Comparison of ENCODE assay signal across 16 mouse cellular contexts in genomic region chr3:69046509-69046908, GRCm38 (mm10). TPM values are rescaled to one million over a fixed set of nuclear protein-coding genes. Genes with fewer than 3 reads are reported as not detected.
DNase-seq lines count a peak whose midpoint lies in the region; ATAC-seq and TF ChIP-seq lines count a peak whose summit lies in the region.
"Had no signal": no experiment of that assay in that cellular context is flagged by ENCODE, and none has a peak within 500 bp of the region (broad histone marks: within the 10 kb centered on the region; RNA-seq: fewer than 3 reads in every experiment).

No protein-coding gene starts in this region.

- peaks cover 17% of the 10 kb centered on the region for H3K36me3 ChIP-seq in midbrain, embryonic 10.5 days
- H3K36me3 ChIP-seq in midbrain, postnatal 0 days (ENCODE audit: insufficient read depth, low read length) = no peaks in the 10 kb centered on the region
- peaks cover 11% of the 10 kb centered on the region for H3K36me3 ChIP-seq in liver, embryonic 15.5 days (replicated peaks)
- H3K36me3 ChIP-seq in kidney, embryonic 14.5 days (ENCODE audit: control insufficient read depth, insufficient read depth, low read length) = peaks cover 3% of the 10 kb centered on the region; the same call in 1 of the 2 replicates
- H3K36me3 ChIP-seq: intestine, embryonic 15.5 days had no signal

- no peaks in the 10 kb centered on the region for H3K9me3 ChIP-seq in midbrain, embryonic 10.5 days (replicated peaks)
- no peaks in the 10 kb centered on the region for H3K9me3 ChIP-seq in midbrain, postnatal 0 days (ENCODE audit: low read length)
- H3K9me3 ChIP-seq in liver, embryonic 15.5 days (replicated peaks) = no peaks in the 10 kb centered on the region
- H3K9me3 ChIP-seq in kidney, embryonic 14.5 days (ENCODE audit: control insufficient read depth, low read length) = no peaks in the 10 kb centered on the region
- H3K9me3 ChIP-seq: forebrain, embryonic 12.5 days; intestine, embryonic 15.5 days had no signal

- TF ChIP-seq CTCF in midbrain, postnatal 0 days (IDR thresholded peaks at IDR 0.05) = no peak

- H3K9ac ChIP-seq in midbrain, postnatal 0 days (replicated peaks; ENCODE audit: low read length, poor library complexity, severe bottlenecking) = no peak overlapping the region
- peak overlapping the region; percentile 97; the same call in 1 of the 2 replicates for H3K9ac ChIP-seq in liver, embryonic 15.5 days
- H3K9ac ChIP-seq in kidney, embryonic 14.5 days (ENCODE audit: low read depth, low read length) = no peak overlapping the region

- peak overlapping the region; percentile 100; the same call in 1 of the 2 replicates for H3K27ac ChIP-seq in midbrain, embryonic 10.5 days (replicated peaks)
- H3K27ac ChIP-seq in midbrain, postnatal 0 days (ENCODE audit: low read depth, low read length) = no peak overlapping the region
- peak overlapping the region; percentile 98 for H3K27ac ChIP-seq in liver, embryonic 15.5 days (replicated peaks)
- no peak overlapping the region for H3K27ac ChIP-seq in kidney, embryonic 14.5 days (ENCODE audit: low read depth, low read length)
- H3K27ac ChIP-seq: forebrain, embryonic 12.5 days; heart, adult 2 months; intestine, embryonic 15.5 days had no signal

- DNase-seq in embryo, embryonic 10 days (ENCODE audit: low spot score) = peak; percentile 23
- DNase-seq in embryo, embryonic 10.5 days (ENCODE audit: low spot score) = no peak
- no peak for DNase-seq in midbrain, embryonic 10.5 days (ENCODE audit: low spot score)
- no peak for DNase-seq in midbrain, postnatal 0 days (ENCODE audit: low spot score)
- DNase-seq in right cerebral cortex, adult 18-20 months = no peak
- no peak for DNase-seq in frontal cortex, adult 2 months (ENCODE audit: extremely low spot score in 1 of 2, low spot score in 1 of 2)
- DNase-seq: adrenal gland, postnatal 14 days; cerebellum, postnatal 14 days; heart, adult 2 months; kidney, postnatal 36 days; thymus, adult 2 months had no signal

- H3K4me2 ChIP-seq in midbrain, postnatal 0 days (ENCODE audit: low read depth, low read length, poor library complexity, severe bottlenecking) = no peak overlapping the region
- H3K4me2 ChIP-seq in liver, embryonic 15.5 days = peak overlapping the region; percentile 82
- H3K4me2 ChIP-seq in kidney, embryonic 14.5 days (replicated peaks; ENCODE audit: low read depth, low read length) = no peak overlapping the region

- 69% methylated on average over 4 of the region's 4 CpGs for WGBS in midbrain, embryonic 10.5 days
- WGBS in midbrain, postnatal 0 days = 82% methylated on average over 4 of the region's 4 CpGs
- WGBS in liver, embryonic 15.5 days (ENCODE audit: insufficient replicate concordance) = 22% methylated on average over 4 of the region's 4 CpGs
- WGBS in kidney, embryonic 14.5 days = 69% methylated on average over 4 of the region's 4 CpGs

- no peak overlapping the region for H3K4me3 ChIP-seq in midbrain, embryonic 10.5 days
- no peak overlapping the region for H3K4me3 ChIP-seq in midbrain, postnatal 0 days (ENCODE audit: low read depth, low read length)
- H3K4me3 ChIP-seq in liver, embryonic 15.5 days (replicated peaks) = peak overlapping the region; percentile 96
- no peak overlapping the region for H3K4me3 ChIP-seq in kidney, embryonic 14.5 days (ENCODE audit: low read length)
- H3K4me3 ChIP-seq: heart, adult 2 months; left cerebral cortex, adult 2 months had no signal

- no peak for ATAC-seq in midbrain, postnatal 0 days (ENCODE audit: low FRiP score)
- no peak for ATAC-seq in liver, embryonic 15.5 days (ENCODE audit: insufficient read depth)
- ATAC-seq in kidney, embryonic 14.5 days (ENCODE audit: low FRiP score, low TSS enrichment) = no peak
- ATAC-seq: intestine, embryonic 15.5 days had no signal

- H3K4me1 ChIP-seq in midbrain, embryonic 10.5 days = peaks cover 33% of the 10 kb centered on the region
- 0 out of 2 replicates have a peak, but pooled peaks cover 4% of the 10 kb centered on the region for H3K4me1 ChIP-seq in midbrain, postnatal 0 days (ENCODE audit: insufficient read depth, low read length)
- H3K4me1 ChIP-seq in liver, embryonic 15.5 days (replicated peaks) = peaks cover 35% of the 10 kb centered on the region
- peaks cover 6% of the 10 kb centered on the region; the same call in 1 of the 2 replicates for H3K4me1 ChIP-seq in kidney, embryonic 14.5 days (ENCODE audit: control insufficient read depth, insufficient read depth, low read length)
- H3K4me1 ChIP-seq: intestine, embryonic 15.5 days had no signal

- H3K27me3 ChIP-seq in midbrain, embryonic 10.5 days (ENCODE audit: low read depth, poor library complexity, severe bottlenecking) = no peaks in the 10 kb centered on the region; the same call in 1 of the 2 replicates
- no peaks in the 10 kb centered on the region for H3K27me3 ChIP-seq in midbrain, postnatal 0 days (ENCODE audit: insufficient read depth, low read length)
- H3K27me3 ChIP-seq in liver, embryonic 15.5 days = no peaks in the 10 kb centered on the region
- H3K27me3 ChIP-seq in kidney, embryonic 14.5 days (ENCODE audit: control insufficient read depth, insufficient read depth, low read length) = no peaks in the 10 kb centered on the region
- H3K27me3 ChIP-seq: forebrain, embryonic 12.5 days; intestine, embryonic 15.5 days had no signal

RNA-seq across cellular contexts. Expression of gene Trim59, which starts 2.0 kb away (rescaled TPM):
- polyA plus RNA-seq in midbrain, embryonic 10.5 days (2016; fragmentation: Nextera tagmentation; extraction: Ambion mirVana) = 185 and 208 TPM in 2 replicates
- 5.5 and 7.1 TPM in 2 replicates for total RNA-seq in midbrain, postnatal 0 days (2014; rRNA removed)
- 17.1 and 17.6 TPM in 2 replicates for polyA plus RNA-seq in midbrain, postnatal 0 days (2015; fragmentation: Nextera tagmentation; extraction: Ambion mirVana)
- polyA plus RNA-seq in liver, embryonic 15.5 days (2015; fragmentation: Nextera tagmentation; extraction: Ambion mirVana) = 143 and 145 TPM in 2 replicates
- polyA plus RNA-seq in kidney, embryonic 14.5 days (2014; fragmentation: Nextera tagmentation; extraction: Ambion mirVana) = 112 and 164 TPM in 2 replicates
- 9.4 and 10.0 TPM in 2 replicates for polyA plus RNA-seq in frontal cortex, adult 2 months (2012; rRNA removed)

RNA-seq across cellular contexts. Expression of gene Smc4, which starts 42.0 kb away (rescaled TPM):
- polyA plus RNA-seq in midbrain, embryonic 10.5 days (2016; fragmentation: Nextera tagmentation; extraction: Ambion mirVana) = 180 and 183 TPM in 2 replicates
- total RNA-seq in midbrain, postnatal 0 days (2014; rRNA removed) = 7.4 and 16.5 TPM in 2 replicates
- 14.4 and 18.1 TPM in 2 replicates for polyA plus RNA-seq in midbrain, postnatal 0 days (2015; fragmentation: Nextera tagmentation; extraction: Ambion mirVana)
- 131 and 146 TPM in 2 replicates for polyA plus RNA-seq in liver, embryonic 15.5 days (2015; fragmentation: Nextera tagmentation; extraction: Ambion mirVana)
- 189 and 208 TPM in 2 replicates for polyA plus RNA-seq in kidney, embryonic 14.5 days (2014; fragmentation: Nextera tagmentation; extraction: Ambion mirVana)
- 3.9 and 4.6 TPM in 2 replicates for polyA plus RNA-seq in frontal cortex, adult 2 months (2012; rRNA removed)

RNA-seq across cellular contexts. Expression of gene Ift80, which starts 42.1 kb away (rescaled TPM):
- 19.8 and 20.7 TPM in 2 replicates for polyA plus RNA-seq in midbrain, embryonic 10.5 days (2016; fragmentation: Nextera tagmentation; extraction: Ambion mirVana)
- total RNA-seq in midbrain, postnatal 0 days (2014; rRNA removed) = 9.0 and 10.4 TPM in 2 replicates
- polyA plus RNA-seq in midbrain, postnatal 0 days (2015; fragmentation: Nextera tagmentation; extraction: Ambion mirVana) = 3.7 and 3.8 TPM in 2 replicates
- polyA plus RNA-seq in liver, embryonic 15.5 days (2015; fragmentation: Nextera tagmentation; extraction: Ambion mirVana) = 5.6 and 6.0 TPM in 2 replicates
- polyA plus RNA-seq in kidney, embryonic 14.5 days (2014; fragmentation: Nextera tagmentation; extraction: Ambion mirVana) = 11.3 and 22.1 TPM in 2 replicates
- polyA plus RNA-seq in frontal cortex, adult 2 months (2012; rRNA removed) = 17.1 and 17.8 TPM in 2 replicates

Comparison
In these comparisons a context has a peak if more than half of its experiments do, and no peak if none do; other contexts are left out.
1. H3K27ac ChIP-seq: peak in midbrain, embryonic 10.5 days (single experiment) and liver, embryonic 15.5 days (single experiment); none in midbrain, postnatal 0 days (single experiment) and kidney, embryonic 14.5 days (single experiment).